Mouse (Mus musculus) bone marrow, adult 2 months (tissue): ENCODE data around the gene Il10. TPM values are rescaled to one million over a fixed set of nuclear protein-coding genes. Genes with fewer than 3 reads are reported as not detected.

Experiments
- H3K27ac ChIP-seq: fragments of 200-500 bp; 2 replicates; pipeline ENCODE4 v1.5.1; 2012; ENCODE audit warnings: low read depth, mild to moderate bottlenecking, control low read depth, inconsistent platforms, low read length; ENCODE audit not compliant: control insufficient read depth, poor library complexity, insufficient read depth
- H3K4me1 ChIP-seq: fragments of 200-500 bp; 2 replicates; pipeline ENCODE4 v1.6.1; 2011; ENCODE audit warnings: low read length; ENCODE audit not compliant: control insufficient read depth, insufficient read depth
- H3K4me3 ChIP-seq: fragments of 200-500 bp; replicated peaks from 2 replicates; pipeline ENCODE3; 2011; ENCODE audit warnings: mild to moderate bottlenecking, low read depth, low read length, control low read depth; ENCODE audit not compliant: control insufficient read depth
- CTCF ChIP-seq: fragments of 200-500 bp; IDR thresholded peaks from 2 replicates; pipeline ENCODE4 v1.5.1; 2011; ENCODE audit warnings: low read length, control low read depth; ENCODE audit not compliant: control insufficient read depth, insufficient read depth
- POLR2A ChIP-seq: fragments of 200-500 bp; IDR thresholded peaks from 2 replicates; pipeline ENCODE4 v1.6.1; 2011; ENCODE audit warnings: low read depth, mild to moderate bottlenecking, control low read depth, low read length, borderline replicate concordance; ENCODE audit not compliant: control insufficient read depth
- WGBS: fragments of 180-500 bp; shearing (Covaris S2); methylation state at CpG from one replicate; pipeline ENCODE4 v1.1.7; 2018; 5-methylcytosine and 5-hydroxymethylcytosine counted together
- polyA plus RNA-seq: library from polyadenylated mRNA; stranded (reverse); fragments of >200 nt; gene quantifications from 2 replicates; pipeline ENCODE4 v1.2.4, GENCODE M21; 2011; ENCODE audit warnings: low replicate concordance; ENCODE audit not compliant: missing spikeins, insufficient read depth, insufficient read length

Il10 gene
- polyA plus RNA-seq, 1 experiment: 1.1 TPM

DNA sequence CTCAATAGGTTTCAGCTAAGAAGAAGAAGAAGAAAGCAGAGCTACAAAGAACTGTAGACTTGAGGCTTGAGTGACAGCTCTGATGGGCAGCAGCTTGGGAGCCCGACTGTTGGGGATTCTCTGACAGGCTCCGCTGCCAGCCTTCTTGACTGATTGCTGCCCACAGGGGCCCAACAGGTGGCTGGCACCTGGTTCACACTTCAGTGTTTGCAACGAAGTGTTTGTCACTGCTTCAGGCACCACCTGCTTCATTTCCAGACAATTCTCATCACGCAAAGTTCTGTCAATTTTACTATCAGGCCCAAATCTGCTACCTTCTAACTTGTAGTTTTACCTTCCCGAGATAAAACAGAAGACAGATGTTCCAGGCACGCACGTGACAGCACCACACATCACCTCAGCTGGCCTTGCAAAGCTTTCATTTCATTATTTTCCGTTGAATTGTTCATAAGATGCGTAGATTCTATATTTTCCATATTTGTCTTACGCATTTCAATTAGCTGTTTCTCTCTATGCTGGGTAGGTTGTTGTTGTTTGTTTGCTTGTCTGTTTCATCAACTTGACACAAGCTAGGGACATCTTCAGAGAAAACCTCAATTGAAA lies 18.9 kb downstream of the Il10 start:
- Histone ChIP-seq H3K4me3 (no peak overlapping the region), H3K4me1 (no peaks in the 10 kb centered on the region; the same call in 1 of the 2 replicates), H3K27ac (peak overlapping the region; percentile 37; the same call in 1 of the 2 replicates)
- 74% methylated on average over 10 of the region's 10 CpGs for WGBS
- TF ChIP-seq CTCF: no peak

DNA sequence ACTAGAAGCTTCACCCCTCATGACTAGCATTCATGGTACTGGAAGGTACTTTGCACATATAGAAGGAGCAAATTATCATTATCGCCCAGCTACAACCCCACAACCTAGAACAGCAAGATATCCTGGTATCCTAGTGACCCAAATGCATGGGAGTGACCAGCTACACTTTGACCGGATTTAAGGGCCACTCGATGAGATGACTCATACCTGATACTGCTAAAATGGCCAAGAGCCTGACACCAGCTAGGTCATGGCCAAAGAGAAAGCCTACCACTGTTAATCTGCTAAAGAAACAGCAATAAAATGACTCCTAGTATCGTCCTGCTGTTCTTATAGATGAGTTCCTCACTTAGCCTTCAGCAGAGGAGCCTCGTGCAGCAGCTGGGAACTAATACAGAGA lies 19.8 kb downstream of the Il10 start:
- Histone ChIP-seq H3K27ac (no peak overlapping the region), H3K4me3 (no peak overlapping the region), H3K4me1 (no peaks in the 10 kb centered on the region; the same call in 1 of the 2 replicates)
- TF ChIP-seq POLR2A (no peak), CTCF (no peak)
- WGBS: 82% methylated on average over 5 of the region's 5 CpGs

DNA sequence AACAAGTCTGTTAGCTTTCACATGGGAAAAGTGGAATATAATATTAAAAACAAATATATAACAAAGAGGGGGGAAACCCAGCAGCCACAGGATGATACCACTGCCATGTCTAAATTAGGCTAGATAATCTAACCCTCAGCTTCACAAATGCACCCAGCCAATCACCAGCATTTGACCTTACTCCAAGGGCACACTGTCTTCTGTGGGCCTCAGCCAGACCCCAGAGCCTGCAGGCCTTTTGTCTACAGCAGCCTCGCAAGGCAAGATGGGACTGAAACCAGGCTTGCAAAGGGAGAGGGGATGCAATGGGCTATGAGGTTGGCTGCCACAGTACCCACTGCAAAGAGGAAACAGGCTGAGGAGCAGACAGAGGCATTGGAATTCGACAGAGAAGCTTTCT lies 22.6 kb downstream of the Il10 start:
- Histone ChIP-seq H3K4me3 (no peak overlapping the region), H3K27ac (no peak overlapping the region), H3K4me1 (no peaks in the 10 kb centered on the region; the same call in 1 of the 2 replicates)
- TF ChIP-seq POLR2A: no peak
- TF ChIP-seq CTCF: no peak
- WGBS: 61% methylated on average over 2 of the region's 2 CpGs

DNA sequence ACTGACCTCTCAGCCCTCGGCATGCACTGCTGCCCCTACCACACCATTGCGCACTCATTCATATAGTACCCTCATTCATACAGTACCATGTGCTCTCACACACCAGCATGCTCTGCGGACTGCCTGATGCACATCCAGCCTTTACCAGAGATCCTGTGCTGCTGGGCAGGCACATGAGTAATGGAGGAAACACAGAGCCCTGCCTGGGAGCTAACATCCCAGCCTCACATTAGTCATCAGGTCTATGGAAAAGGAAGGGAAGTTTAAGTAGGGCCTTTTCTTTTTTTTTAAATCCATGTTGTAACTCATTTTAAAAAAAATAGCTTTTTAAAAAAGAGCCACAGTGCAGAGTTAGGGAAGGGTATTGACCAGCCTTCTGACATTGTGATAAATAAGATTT lies 23.1 kb downstream of the Il10 start:
- Histone ChIP-seq H3K4me1 (no peaks in the 10 kb centered on the region; the same call in 1 of the 2 replicates), H3K27ac (no peak overlapping the region), H3K4me3 (no peak overlapping the region)
- no peak for TF ChIP-seq CTCF
- TF ChIP-seq POLR2A: no peak
- WGBS: 92% methylated on average over 3 of the region's 3 CpGs

DNA sequence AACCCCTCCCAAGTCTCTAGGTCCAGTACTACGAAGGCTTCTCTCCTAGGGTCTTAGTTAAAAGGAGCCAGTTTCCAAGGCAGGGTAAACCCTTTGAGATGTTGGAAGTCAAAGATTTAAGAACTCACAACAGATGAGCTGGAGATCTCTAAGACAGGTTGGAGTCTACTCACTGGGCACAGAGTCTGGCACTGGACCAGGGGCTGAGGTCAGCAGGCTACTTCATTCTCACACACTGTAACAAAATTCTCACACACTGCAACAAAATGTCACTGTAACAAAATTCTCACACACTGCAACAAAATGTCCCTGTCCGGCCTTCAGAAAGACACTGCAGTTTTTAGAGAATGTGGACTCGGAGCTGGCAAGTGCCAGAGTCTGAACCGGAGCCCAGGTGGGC lies 24.0 kb downstream of the Il10 start:
- H3K27ac ChIP-seq: no peak overlapping the region
- no peaks in the 10 kb centered on the region; the same call in 1 of the 2 replicates for H3K4me1 ChIP-seq
- TF ChIP-seq POLR2A (no peak), CTCF (no peak)
- H3K4me3 ChIP-seq: no peak overlapping the region
- 79% methylated on average over 4 of the region's 4 CpGs for WGBS

DNA sequence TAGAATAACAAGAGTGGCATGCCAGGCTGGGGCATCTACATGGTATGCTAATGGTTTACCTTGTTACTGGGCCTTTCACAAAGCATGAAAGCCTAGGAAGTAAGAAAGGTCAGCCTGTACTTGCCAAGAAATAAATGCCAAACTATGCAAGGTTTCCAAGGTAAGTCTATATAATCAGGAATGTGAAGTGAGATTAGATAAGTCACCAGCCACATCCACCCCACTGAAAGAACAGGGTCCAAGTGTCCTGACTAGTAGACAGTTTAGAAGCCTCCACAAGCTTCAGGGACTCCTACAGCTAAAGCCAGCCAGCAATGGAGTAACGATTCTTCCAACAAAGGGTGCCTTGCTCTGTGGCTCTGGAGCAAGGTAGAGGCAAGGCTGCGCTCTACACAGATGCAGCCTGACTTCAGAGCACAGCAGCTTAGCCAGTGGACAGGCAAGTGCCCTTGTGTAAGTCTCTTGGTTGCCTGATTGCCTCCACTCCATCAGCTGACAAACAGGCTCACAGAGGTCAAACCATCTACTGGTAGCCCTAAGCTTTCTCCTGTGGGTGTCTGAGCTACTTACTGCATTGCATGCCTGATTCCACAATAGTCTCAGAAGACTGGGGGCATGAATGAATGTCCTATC lies 26.2 kb downstream of the Il10 start:
- no peak for TF ChIP-seq CTCF
- no peak for TF ChIP-seq POLR2A
- Histone ChIP-seq H3K27ac (no peak overlapping the region), H3K4me3 (no peak overlapping the region), H3K4me1 (no peaks in the 10 kb centered on the region)
- 81% methylated on average over 2 of the region's 2 CpGs for WGBS

DNA sequence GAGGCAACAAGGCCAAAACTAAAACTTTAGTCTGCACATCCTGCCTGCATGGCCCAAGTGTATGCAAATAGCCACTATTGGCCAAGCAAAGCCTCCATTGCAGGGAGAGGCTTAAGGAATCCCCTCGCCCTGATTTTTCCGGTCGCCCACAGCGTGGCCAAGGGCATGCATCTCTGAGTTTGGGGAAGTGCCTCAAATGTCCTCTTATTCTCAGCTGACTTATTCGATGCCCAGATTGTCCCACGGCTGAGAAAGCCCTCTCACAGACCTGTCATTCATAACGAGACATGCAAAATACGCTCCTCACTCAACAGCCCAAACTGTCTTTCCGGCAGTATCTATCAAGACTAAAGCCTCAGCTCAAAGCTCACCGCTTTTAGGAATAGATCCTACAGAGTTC lies 27.0 kb downstream of the Il10 start:
- TF ChIP-seq CTCF: no peak
- Histone ChIP-seq H3K4me3 (no peak overlapping the region), H3K27ac (no peak overlapping the region), H3K4me1 (no peaks in the 10 kb centered on the region)
- WGBS: 67% methylated on average over 10 of the region's 10 CpGs

DNA sequence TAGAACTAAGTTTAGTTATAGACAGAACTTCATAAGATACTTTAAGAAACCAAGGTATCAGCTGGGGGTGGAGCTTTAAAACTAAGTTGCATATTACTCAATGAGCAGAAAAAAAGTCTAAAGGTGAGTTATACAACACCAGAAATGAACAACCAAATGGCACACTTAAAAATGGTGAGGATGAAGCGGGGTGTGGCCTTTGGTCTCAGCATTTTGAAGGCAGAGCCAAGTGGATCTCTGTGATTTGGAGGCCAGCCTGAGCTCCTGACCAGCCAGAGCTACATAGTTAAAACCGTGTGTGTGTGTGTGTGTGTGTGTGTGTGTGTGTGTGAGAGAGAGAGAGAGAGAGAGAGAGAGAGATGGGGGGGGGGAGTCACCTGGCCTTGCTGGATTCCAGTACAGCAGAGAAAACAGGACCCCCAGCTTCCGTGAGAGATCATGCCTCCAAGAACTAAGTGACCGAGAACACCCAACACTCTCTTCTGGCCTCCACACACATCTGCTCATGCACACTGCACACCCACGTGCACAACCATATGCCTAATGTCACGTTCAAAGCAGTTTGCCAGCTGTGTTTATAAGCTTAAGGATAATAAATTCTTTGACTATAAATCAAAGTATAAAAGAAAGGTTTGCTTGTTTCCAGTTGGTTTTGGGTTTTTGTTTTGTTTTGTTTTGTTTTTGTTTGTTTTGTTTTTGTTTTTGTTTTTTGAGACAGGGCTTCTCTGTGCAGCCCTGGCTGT lies 28.6 kb downstream of the Il10 start:
- Histone ChIP-seq H3K4me1 (no peaks in the 10 kb centered on the region), H3K27ac (no peak overlapping the region), H3K4me3 (no peak overlapping the region)
- TF ChIP-seq POLR2A (no peak), CTCF (no peak)
- WGBS: 80% methylated on average over 6 of the region's 6 CpGs

DNA sequence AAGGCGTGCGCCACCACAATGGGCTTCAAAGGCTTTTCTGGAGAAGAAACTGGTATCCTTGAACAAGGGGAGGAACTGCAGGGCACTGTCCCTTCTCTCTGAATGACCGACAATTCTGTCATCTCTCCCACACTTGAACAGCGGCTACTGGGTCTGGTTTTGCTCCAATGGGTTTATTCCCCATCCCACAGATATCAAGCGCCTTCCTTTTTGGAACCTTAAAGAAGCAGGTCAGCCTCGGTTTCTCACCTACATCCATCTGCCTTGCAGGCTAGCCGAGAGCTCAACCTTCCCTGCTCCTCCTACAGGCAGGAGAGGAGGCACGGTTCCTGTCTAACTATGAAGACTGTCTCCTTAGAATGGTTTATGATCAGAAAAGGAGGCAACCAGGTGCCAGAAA lies 29.3 kb downstream of the Il10 start:
- 77% methylated on average over 8 of the region's 8 CpGs for WGBS
- no peaks in the 10 kb centered on the region for H3K4me1 ChIP-seq
- TF ChIP-seq POLR2A: no peak
- TF ChIP-seq CTCF: no peak

More for the DNA sequence above, 29.3 kb downstream of the Il10 start:
- no peak overlapping the region for H3K4me3 ChIP-seq
- no peak overlapping the region for H3K27ac ChIP-seq
